Mouse (Mus musculus) brown adipose tissue, adult 24 weeks (tissue): ENCODE results near the gene Terf2ip. TPM values are rescaled to one million over a fixed set of nuclear protein-coding genes. Genes with fewer than 3 reads are reported as not detected.

ENCODE experiments used
- H3K27ac ChIP-seq: fragments of 200-500 bp; replicated peaks from 2 replicates; pipeline ENCODE4 v1.5.1; 2012; ENCODE audit warnings: low read depth, mild to moderate bottlenecking, low read length
- H3K4me1 ChIP-seq: fragments of 200-500 bp; 2 replicates; pipeline ENCODE4 v1.6.1; 2012; ENCODE audit warnings: low read length, mixed read lengths; ENCODE audit not compliant: control insufficient read depth, insufficient read depth, insufficient read length
- H3K4me3 ChIP-seq: fragments of 200-500 bp; 2 replicates; pipeline ENCODE4 v1.5.1; 2012; ENCODE audit warnings: low read depth, mild to moderate bottlenecking, low read length, moderate library complexity; ENCODE audit not compliant: insufficient read depth
- polyA plus RNA-seq: library from polyadenylated mRNA; stranded (reverse); fragments of >200 nt; gene quantifications from 2 replicates; pipeline ENCODE4 v1.2.4, GENCODE M21; 2012; ENCODE audit not compliant: missing spikeins, insufficient read depth, insufficient read length

The Terf2ip gene
- polyA plus RNA-seq, 1 experiment = 8.0 TPM

DNA sequence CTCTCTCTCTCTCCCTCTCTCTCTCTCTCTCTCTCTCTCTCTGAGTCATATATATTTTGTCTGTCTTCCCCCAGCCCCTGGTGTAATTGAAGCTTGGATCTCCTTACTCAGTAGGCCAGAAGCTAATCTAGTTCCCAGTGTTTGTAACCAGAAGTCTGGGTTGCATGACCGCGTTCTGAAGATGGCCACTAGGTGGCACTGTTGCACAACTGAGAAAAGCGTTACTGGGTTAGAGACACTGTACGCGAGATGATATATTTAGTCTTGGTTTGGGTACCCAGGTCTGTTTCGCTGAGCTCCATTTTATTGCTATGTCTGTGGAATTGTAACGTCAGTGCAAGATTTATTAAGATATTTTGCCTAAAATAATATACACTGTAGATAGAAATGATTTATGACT, 34.7 kb downstream of the Terf2ip start:
- Histone ChIP-seq H3K4me1 (no peaks in the 10 kb centered on the region), H3K27ac (no peak overlapping the region), H3K4me3 (no peak overlapping the region)

DNA sequence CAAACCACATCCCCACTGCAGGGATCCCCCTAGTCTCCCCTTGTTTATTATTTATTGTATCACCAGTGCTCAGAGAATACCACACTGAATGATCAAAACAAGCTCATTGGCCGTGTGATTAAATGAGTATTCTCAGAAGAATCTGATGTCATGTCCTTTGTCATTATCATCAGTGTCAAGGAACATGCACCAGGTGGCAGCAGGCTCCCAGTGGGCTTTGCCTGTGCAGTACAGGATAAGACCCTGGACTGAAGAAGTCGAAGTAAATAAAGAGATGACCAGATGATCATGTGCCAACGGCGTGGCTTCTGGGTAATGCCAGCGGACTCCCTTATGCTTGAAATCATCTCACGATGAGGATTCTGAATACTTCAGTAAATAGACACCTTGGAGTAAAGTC, 37.1 kb downstream of the Terf2ip start:
- no peak overlapping the region for H3K4me3 ChIP-seq
- H3K4me1 ChIP-seq = no peaks in the 10 kb centered on the region
- H3K27ac ChIP-seq = no peak overlapping the region

DNA sequence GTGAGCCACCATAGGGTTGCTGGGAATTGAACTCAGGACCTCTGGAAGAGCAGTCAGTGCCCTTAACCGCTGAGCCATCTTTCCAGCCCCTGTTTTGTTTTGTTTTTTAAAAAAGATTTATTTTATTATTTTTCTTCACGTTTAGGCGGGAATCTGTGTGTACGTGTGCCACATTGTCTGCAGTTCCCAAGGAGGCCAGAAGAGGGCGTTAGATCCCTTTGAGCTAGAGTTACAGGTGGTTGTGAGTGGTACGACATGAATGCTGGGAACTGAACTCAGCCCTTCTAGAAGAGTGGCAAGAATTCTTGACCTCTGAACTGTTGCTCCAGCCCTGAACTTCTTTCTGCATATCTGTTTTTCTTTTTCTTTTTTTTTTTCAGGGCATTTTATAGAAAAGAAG, 38.8 kb downstream of the Terf2ip start:
- H3K4me1 ChIP-seq = no peaks in the 10 kb centered on the region
- no peak overlapping the region for H3K4me3 ChIP-seq

DNA sequence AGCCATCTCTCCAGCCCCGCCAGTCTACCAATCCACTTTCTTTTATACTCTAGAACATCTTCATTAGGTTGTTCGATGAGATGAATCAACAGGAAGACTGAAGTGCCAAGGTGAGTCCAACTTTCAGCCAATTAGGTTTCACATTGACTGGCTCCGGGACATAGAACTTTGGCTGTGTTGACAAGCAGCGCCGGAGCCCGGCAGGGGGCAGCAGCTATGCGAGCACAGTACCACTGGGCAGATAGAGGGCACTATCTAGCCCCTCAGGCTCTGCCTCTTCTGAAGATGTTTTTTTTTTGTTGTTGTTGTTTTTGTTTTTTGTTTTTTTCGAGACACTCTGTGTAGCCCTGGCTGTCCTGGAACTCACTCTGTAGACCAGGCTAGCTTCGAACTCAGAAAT, 40.3 kb downstream of the Terf2ip start:
- Histone ChIP-seq H3K4me1 (no peaks in the 10 kb centered on the region), H3K4me3 (no peak overlapping the region), H3K27ac (no peak overlapping the region)

More for the DNA sequence above, 38.8 kb downstream of the Terf2ip start:
- no peak overlapping the region for H3K27ac ChIP-seq

DNA sequence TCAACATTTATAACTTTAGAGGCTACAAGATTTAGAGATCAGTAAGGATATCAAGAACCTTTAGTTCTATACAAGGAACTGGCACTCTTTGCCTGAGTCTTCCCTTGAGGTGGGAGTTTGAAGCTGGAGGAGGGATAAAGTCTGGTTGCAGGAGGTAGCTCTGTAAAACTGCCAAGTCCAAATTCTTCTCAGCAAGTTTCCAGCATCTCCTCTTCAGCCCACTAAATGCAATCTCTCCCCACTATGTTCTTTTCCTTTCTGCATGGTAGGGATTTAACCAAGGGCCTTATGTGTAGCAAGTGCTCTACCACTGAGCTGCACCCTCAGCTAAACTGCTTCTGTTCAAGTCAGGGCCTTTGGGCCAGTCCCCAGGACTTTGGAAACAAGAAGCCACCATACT, 43.3 kb downstream of the Terf2ip start:
- Histone ChIP-seq H3K27ac (no peak overlapping the region), H3K4me1 (no peaks in the 10 kb centered on the region), H3K4me3 (no peak overlapping the region)

DNA sequence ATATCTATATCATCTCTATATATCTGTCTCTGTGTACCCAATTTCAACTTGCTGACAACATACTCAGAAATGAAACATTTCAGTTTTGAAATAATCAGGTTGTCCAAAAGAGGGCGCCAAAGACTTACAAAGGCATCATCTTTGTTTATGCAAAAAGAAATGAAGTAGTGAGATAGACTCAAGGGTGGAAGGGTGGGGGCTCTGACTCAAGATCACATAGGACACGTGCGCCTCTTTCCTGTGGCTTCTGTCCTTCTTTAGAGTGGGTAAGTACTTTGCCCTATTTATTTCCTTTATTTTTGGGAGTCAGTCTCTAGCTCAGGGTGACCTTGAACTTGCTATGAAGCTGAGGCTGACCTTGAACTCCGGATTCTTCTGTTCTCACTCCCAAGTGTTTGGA, 50.2 kb downstream of the Terf2ip start:
- no peaks in the 10 kb centered on the region for H3K4me1 ChIP-seq
- H3K4me3 ChIP-seq = no peak overlapping the region
- H3K27ac ChIP-seq = no peak overlapping the region

Other genes with a start within 250 kb of the Terf2ip start
- 60.6 and 88.8 TPM in 2 replicates for gene Cfdp1, start 157.1 kb upstream of the Terf2ip start, polyA plus RNA-seq
- gene Tmem170, start 134.6 kb upstream of the Terf2ip start, polyA plus RNA-seq = 4.5 and 6.0 TPM in 2 replicates
- not detected in 2 replicates for gene Chst5, start 101.0 kb upstream of the Terf2ip start, polyA plus RNA-seq
- gene Tmem231, start 77.5 kb upstream of the Terf2ip start, polyA plus RNA-seq = 0.54 and 2.1 TPM in 2 replicates
- 116 and 142 TPM in 2 replicates for gene Gabarapl2, start 70.7 kb upstream of the Terf2ip start, polyA plus RNA-seq
- gene Adat1, start 19.1 kb upstream of the Terf2ip start, polyA plus RNA-seq = 1.5 and 2.4 TPM in 2 replicates
- gene Kars, start 75 bp upstream of the Terf2ip start, polyA plus RNA-seq = 62.3 and 65.6 TPM in 2 replicates
- gene Gm6793, start 3.6 kb downstream of the Terf2ip start, polyA plus RNA-seq = not detected in 2 replicates